Mouse (Mus musculus) layer of hippocampus, adult 18-20 months (tissue): ENCODE data around the gene Zfp444. TPM values are rescaled to one million over a fixed set of nuclear protein-coding genes. Genes with fewer than 3 reads are reported as not detected.
"Not testable (repeated sequence)": the region's sequence is repeated elsewhere in the genome, so short reads cannot be mapped to it uniquely, and the experiment has no call there.

Source experiments
- DNase-seq, 2 experiments: peaks; one replicate each; pipeline ENCODE4 v3.0.0; 2022; ENCODE audit warnings: low spot score in 2 of 2
- total RNA-seq, 2 experiments: library from RNA; stranded (reverse); gene quantifications; 2 replicates each; pipeline ENCODE4 v1.2.3; 2021

The Zfp444 gene
- total RNA-seq, 2 experiments from 2014 or later, result 45.8 to 61.9 TPM

DNA sequence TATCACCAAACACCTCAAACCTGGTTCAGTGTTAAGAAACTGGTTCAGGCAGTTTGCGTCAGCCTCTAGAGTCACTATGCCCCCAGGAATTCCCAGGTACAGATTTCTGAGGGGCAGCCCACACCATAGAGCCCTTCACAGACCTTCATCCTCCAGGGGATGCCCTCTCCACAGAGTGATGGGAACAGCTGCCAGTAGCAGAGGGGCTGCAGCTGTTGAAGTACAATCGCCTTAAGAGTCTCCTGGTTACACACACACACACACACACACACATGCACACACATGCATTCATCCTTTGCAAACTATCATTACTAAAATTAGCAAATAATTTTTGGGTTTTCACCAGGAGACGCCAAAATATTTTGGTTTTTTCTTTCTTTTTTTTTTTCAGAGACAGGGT, 12.4 kb upstream of the Zfp444 start:
- DNase-seq, result no peak

DNA sequence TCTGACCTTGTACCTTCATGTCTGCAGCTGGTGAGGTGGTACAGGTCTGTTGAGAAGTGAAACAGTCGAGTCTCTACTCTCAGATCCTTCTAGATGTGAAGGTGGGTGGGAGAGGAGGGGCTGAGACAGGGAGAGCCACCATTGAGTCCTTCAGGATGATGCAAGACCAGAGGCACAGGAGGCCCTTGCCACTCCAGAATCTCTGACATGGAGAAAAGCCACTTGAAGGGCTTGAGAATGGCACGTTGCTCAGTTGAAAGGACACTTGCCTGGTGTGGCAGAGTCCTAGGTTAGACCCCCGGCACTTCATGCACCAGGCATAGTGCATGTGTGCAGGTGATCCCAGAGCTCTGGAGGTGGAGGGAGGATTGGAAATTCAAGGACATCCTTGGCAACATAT, 10.5 kb upstream of the Zfp444 start:
- DNase-seq, result no peak

DNA sequence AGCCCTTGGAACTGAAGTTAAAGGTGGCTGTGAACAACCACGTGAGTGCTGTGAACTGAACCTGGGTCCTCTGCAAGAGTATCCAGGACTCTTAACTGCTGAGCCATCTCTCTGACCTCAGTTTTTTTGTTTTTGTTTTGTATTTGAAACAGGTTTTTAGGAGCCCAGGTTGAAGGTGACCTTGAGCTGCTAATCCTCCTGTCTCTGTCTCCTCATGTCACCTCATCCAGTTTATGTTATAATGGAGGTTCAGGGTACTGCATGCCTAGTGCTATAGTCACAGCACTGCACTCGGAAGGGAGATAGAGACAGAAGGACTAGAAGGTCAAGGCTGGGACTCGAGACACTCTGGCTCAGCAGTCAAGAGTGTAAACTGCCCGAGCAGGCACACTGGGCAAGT, 9.9 kb upstream of the Zfp444 start:
- DNase-seq, result no peak

DNA sequence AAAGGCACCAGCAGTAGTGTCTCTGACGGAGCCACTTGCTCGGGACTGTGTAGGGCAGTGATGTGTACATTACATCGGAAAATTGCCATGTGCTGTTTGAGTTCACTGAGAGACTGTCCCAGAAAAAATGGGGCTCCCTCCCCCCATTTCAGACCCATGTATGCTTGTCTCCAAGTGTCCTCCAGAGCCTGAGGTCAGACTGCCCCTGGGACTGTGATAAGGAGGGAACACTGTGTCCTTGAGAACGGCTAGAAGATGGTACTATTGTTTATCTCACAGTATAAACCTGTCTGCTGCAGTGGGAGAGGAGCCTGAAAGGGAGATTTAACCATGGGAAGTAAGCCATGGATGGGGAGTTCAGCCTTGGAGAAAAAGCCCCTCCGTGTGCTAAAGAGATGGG, 7.4 kb upstream of the Zfp444 start:
- no peak for DNase-seq

DNA sequence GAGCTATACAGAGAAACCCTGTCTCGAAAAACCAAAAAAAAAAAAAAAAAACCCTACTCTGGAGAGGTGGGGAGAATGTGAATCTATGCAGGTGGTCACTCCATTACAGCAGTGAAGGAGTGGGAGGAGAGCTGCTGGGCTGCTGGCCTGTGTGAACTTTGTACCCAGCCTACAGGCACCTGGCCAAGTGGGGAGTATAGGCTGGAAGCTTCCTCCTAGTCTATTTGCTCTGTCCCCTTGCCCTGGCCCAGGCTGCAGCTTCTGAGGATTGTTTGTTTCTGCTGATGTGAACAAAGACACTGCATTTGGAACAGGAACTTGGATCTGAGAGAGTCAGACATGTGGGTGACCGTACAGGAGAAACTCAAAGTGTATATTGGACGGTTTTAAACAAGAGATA, 2.6 kb upstream of the Zfp444 start:
- DNase-seq, result no peak

DNA sequence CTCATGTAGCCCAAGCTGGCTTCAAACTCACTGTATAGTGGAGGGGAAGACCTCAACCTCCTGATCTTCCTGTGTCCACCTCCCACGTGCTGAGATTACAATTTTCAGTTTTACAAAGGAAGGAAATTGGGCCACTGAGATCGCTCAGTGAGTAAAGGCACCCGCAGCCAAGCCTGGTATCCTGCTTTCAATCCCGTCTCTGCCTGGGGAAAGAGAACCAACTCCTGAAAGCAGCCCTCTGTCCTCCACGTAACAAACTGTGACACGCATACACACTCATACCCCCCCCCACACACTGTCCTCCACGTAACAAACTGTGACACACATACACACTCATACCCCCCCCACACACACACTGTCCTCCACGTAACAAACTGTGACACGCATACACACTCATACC, 1.6 kb upstream of the Zfp444 start:
- no peak for DNase-seq

DNA sequence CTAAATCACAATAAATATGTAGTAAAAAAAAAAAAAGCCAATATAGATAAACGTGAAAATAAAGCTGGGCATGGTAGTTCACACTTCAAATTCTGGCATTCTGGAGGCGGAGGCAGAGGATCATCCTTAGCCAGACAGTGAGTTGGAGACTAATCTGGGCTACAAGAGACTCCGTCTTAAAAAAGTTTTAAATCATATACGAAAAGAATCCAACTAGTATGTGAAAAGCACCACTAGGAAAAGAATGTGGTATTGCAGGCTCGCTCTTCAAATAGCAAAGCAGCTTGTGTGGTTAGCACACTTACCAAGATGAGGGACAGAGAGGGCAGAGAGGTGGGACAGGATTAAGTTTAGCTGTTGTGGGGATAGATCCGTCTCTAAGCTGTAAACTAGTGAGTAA, 1.2 kb upstream of the Zfp444 start:
- DNase-seq, result no peak

DNA sequence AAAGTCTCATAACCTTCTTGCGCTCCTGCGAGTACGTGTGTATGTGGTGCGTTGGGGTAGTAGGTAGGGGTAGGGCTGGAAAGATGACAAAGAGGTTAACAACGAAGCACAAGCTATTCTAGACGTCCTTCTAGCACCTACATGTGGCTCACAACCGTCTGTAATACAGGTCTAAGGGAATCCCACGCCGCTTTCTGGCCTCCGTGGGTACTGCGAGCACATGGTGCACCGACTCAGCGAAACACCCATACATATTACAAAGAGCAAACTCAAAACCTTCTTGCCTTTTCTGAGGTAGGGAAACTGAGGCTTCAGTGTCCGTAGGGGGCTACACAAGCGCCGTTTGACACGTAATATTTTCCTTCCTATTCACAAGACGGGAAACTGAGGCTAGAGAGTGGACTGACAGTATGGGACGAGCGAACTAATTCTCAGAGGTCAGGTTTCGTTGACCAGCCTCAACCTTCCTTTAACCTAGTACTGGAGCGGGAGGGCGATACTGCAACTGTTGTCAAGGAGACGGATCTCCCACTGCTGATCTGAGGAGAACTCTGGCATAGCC, 501 bp upstream of the Zfp444 start:
- DNase-seq, result peak; percentile 30 to 66

DNA sequence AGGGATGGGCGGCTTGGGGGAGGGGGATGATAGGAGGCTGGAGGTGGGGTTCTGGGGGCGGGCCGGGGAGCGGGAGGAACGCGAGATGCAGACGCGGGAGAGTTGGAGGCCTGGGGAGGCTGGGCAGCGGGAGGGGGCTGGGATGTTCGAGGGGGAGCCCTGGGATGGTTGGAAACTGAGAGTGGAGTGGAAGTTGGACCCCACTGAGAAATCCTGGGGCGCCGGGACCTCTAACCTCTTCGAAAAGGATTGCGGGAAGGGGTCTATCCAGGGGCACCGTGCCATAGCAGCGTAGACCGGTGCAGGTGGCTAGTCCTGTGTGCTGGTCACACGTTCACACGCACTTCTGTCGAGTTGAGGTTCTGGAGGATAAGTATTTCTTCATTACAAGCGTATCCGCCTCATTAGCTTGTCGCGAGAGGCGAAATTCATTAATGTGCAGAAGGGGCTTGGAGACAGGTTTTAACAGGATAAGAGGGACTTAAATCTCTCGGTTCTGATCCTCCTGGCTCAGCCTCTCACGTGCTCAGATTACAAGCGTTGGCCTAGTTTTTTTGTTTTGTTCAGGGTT, 733 bp downstream of the Zfp444 start:
- DNase-seq, result no peak

DNA sequence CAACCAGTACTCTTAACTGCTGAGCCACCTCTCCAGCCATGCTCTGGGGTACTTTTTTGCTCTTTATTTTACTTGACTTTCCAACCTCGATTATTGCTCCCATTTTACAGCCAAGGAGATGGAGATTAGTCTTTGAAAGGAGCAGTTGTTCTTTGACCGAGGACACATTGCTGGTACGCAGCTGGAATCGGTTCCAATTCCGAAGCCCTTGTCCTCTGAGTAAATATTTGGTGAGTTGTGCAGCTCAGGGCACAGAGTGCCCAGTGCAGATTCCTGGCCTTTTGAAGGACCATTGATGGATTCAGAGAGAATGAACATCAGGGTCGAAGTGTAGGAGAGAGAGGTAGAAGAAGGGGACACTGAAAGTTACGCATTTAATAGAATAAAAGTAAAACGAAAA, 1.8 kb downstream of the Zfp444 start:
- DNase-seq, result no peak

DNA sequence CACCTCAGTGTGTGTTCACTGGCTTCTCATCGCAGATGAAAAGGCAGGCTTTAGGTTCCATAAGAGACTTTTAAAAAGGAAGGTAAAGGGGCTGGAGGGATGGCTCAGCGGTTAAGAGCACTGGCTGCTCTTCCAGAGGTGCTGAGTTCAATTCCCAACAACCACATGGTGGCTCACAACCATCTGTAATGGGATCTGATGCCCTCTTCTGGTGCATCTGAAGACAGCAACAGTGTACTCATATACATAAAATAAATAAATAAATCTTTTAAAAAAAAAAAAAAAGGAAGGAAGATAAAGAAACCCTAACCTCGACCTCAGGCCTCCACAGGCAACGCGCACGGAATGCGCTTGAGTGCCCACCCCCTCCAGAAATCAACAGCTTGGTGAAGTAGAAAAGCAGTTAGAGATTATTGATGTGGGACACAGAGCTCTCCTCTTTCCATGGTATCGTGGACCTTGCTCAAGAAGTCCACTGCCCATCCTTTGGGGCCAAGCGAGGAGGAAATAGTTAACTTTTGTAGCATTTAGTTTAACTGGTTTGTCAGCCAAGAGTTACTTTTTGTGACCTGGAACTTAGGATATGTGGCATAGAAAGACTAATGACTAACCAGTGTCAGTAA, 2.5 kb downstream of the Zfp444 start:
- DNase-seq, result not testable (repeated sequence)

DNA sequence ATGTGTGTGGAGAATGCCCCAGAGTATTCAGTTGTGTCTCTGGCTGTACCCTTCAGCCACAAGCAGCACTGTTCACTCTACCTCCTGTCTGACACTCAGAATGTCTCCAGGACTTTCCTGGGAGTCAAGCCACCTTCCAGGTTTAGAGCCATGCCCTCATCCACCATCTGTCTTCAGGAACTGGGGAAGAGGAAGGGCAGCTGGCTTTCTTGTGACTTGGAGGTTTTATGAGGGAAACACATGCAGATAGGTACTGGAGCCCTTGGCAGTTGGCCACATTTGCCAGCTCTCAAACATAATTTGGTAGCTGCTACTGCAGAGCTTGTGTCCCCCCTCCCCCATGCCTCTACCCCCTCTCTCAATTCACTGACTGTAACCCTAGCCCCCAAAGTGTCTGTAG, 7.0 kb downstream of the Zfp444 start:
- no peak for DNase-seq

DNA sequence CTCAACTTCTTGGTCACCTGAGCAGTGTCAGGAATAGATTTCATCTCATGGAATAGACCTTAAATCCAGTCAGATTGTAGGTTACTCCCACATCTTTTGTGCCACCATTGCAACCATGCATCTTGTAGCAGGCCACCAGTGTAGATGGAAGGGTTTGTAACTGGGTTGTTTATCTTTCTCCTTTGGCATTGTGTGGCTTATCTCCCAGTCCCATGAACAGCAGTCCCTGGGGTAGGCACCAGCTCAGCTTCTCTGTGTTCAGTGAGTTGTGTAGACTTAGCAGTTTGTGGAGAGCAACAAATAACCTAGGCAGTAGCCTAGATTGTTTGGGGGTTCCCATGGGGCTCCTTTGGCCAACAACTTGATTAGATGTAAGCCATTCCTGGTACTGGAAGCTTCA, 10.9 kb downstream of the Zfp444 start:
- no peak for DNase-seq

DNA sequence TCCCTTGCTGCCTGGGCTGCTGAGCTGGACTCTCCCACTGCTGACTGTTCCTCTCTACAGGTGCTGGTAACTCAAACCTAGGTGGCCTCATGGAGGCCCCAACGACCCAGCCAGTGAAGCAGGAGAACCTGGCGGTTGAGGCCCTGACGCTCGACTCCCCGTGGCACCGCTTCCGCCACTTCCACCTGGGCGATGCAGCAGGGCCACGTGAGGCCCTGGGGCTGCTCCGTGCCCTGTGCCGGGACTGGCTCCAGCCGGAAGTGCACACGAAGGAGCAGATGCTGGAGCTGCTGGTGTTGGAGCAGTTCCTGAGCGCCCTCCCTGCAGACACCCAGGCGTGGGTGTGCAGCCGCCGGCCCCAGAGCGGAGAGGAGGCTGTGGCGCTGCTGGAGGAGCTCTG, 11.8 kb downstream of the Zfp444 start:
- DNase-seq, result peak; percentile 20 to 35

DNA sequence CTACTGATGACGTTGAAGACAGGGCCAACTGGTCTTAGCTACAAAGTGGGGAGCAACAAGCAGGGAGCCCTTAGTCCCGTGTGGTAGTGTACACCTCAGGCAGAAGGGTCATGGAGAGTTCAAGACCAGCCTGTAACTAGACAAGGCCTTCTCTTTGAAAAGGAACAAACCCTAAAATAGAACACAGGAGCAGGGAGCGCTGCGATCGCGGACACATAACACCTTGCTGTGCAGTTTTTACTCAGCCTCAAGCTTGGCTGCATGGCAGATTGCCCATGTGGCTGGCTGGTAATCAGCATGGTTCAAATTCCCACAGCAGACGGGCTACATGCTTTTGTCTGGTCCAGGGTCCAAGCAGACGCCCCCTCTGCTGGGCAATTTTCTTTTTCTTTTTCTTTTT, 12.5 kb downstream of the Zfp444 start:
- no peak for DNase-seq

DNA sequence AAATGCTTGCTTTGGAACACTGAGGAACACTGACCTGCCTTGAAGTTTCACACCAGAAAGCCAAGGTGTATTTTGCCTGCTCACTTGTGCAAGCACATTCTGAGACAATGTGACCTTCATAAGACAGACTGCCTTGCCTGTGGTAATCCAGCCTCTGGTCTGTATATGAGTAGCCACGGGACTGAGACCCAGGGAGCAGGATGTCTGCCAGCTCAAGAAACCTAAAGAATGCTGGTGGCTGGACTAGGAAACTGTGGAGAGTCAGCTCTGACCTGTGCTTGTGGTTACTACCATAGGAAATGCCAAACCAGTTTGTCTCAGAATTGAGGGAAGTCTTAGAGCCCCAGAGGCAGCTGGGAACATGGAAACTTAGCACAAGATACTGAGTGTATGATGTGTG, 13.4 kb downstream of the Zfp444 start:
- no peak for DNase-seq

DNA sequence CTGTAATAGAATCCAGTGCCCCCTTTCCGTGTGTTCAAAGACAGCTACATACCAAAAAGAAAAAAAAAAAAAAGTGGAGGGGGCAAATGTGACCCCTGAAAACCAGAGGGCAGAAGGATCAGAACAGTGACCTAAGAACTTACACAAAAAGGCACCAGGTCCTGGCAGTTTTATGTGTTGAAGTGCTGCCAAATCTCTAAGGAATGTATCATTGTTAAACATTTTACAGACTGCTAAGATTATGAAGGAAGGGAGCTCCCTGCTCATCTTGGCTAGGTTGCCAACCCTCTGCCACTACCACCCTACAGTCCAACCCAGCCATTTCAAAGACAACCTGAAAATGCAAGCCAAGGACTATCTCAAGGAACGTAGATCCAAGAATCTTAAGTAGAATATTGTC, 14.2 kb downstream of the Zfp444 start:
- no peak for DNase-seq

DNA sequence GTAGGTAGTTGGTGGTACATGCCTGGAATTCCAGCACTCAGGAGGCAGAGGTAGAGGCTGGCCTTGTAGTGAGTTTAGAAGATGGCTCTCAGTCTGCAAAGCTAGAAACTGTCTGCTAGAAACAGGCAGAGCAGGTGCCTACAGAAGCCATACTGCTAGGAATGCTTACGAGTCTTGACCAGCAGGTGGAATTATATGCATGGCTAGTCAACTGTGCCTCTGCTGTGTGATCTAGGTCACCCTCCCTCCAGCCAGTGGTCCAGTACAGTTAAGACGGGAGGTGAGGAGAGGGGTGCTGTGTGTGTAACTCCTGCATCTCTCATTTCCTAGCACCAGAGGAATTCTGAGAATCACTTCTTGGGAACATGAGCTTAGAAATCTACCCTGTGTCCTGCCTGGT, 14.7 kb downstream of the Zfp444 start:
- no peak for DNase-seq

DNA sequence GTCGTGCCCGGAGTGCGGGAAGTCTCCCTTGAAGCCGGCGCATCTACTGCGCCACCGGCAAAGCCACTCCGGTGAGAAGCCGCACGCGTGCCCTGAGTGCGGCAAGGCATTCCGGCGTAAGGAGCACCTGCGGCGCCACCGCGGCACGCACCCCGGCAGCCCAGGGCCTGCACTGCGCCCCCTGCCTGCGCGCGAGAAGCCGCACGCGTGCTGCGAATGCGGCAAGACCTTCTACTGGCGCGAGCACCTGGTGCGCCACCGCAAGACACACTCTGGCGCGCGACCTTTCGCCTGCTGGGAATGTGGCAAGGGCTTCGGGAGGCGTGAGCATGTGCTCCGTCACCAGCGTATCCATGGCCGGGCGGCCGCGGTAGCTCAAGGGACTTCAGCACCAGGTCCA, 17.5 kb downstream of the Zfp444 start:
- DNase-seq, result no peak

DNA sequence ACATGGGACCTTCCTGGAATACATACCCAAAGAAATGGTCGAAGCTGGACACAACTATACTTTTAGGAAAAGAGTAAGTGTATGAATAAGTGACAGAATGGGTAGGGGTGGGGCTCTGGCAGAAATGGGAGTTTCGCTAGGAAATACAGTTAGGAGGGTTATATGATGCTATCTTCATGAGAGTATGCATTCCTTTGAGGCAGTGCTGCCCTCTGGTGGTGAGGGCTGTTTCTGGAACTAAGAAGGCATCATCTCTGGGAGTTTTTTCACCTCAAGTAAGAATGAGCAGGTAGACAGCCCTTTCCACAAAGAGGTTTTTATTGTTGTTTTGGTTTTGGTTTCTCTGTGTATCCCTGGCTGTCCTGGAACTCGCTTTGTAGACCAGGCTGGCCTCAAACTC, 19.4 kb downstream of the Zfp444 start:
- peak; percentile 41 to 87 for DNase-seq

DNA sequence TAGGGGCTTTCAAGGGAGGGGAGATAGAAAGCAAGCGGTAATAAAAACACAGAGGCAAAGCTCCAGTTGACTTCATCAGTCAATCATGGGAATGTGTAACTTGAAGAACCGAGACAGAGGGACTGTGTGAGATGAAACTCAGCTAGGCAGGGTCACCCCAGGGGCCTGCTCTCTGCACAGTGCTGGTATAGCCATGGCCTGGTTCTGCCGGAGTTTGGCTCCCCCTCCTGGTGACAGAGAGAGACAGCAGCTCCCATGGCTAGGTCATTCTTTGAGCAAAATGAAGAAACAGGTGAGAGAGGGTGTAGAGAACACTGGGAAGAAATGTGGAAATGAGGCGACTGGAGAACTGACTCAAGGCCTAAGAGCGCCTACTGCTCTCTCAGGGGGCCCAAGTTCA, 22.1 kb downstream of the Zfp444 start:
- peak in 1 of 2 experiments; percentile 66 for DNase-seq

DNA sequence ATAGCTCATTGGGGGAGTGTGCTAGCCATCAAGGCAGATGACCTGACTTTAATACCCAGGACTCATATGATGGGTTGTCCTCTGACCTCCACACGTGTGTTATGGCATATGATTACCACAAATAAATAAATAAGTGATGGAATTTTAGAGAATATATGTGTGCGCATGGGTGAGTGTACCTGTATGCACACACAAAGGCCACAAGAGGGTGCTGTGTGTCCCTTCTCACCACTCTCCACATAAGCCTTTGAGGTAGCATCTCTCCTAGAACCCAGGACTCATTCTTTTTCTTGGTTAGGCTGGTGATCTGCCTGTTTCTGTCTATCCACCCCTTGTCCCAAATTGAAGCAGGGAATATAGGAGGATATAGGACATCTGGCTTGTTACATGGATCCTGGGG, 23.8 kb downstream of the Zfp444 start:
- DNase-seq, result no peak

DNA sequence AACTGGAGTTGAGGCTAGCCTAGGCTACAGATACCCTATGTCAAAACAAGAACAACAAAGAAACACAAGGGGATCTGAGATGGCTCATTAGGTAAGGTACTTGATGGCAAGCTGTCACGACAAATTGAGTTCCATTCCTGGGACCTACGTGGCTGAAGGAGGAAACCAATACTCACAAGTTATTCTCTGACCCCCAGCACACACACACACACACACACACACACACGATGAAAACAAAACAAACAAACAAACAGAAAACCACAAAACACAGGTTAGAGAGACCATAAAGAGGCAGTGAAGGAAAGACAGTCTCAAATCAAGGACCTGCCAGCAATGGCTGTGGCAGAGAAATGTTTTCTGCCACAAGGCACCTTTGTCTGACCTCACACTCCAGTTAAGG, 24.8 kb downstream of the Zfp444 start, which contains the start of gene Galp:
Gene Galp (plus strand): TSS at position 301 of the 400 bp plus-strand sequence.
- DNase-seq, result no peak
